Mouse (Mus musculus) testis, adult 2 months (tissue): ENCODE results near the gene Col23a1.

Experiments used
- CTCF ChIP-seq: fragments of 200-500 bp; IDR thresholded peaks from 2 replicates; pipeline ENCODE4 v1.5.1; 2012; ENCODE audit warnings: low read depth, mild to moderate bottlenecking, inconsistent platforms, low read length, moderate library complexity; ENCODE audit not compliant: control insufficient read depth, insufficient read depth, insufficient replicate concordance
- POLR2A ChIP-seq: fragments of 200-500 bp; IDR thresholded peaks from 2 replicates; pipeline ENCODE4 v1.6.1; 2012; ENCODE audit warnings: low read depth, mild to moderate bottlenecking, inconsistent platforms, low read length, moderate library complexity; ENCODE audit not compliant: control insufficient read depth

GRCm38 (mm10) chr11:51401481-51402128 lies 111.9 kb downstream of the Col23a1 start:
- TF ChIP-seq POLR2A (no peak), CTCF (no peak)
